Mouse (Mus musculus): ENCODE measurements around the gene Rcbtb2. TPM values are rescaled to one million over a fixed set of nuclear protein-coding genes. Genes with fewer than 3 reads are reported as not detected.

Gene Rcbtb2
- polyA plus RNA-seq, 1 experiment from 2014 or later: 44.0 TPM

DNA sequence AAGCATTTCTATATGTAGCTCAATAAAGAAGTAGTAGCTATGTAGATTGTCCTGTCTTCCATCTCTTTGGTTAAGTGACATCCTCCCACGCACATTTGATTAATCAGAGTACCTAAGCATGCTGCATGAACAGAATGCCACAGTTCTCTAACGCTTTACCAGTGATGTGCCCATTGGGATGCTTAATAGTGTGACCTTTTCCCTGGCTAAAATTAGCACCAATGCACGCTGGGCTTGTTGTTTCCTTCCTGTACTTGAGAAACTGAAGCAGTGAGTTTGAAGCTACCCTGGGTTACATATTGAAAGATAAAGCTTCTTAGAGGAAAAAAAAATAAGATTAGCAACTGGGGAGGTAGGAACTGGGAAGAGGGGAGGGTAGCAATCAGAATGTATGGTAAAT is 81.2 kb downstream of the Rcbtb2 start:
- 67% methylated on average over 3 of the region's 3 CpGs for WGBS
- no peaks in the 10 kb centered on the region for H3K27me3 ChIP-seq (ENCODE audit: control insufficient read depth, insufficient read depth, low read length)
- no peak overlapping the region for H3K9ac ChIP-seq (ENCODE audit: low read length)
- TF ChIP-seq CTCF (IDR thresholded peaks at IDR 0.05; ENCODE audit: low read depth): no peak
- TF ChIP-seq EP300 (optimal IDR thresholded peaks at IDR 0.05): no peak
- no peak overlapping the region for H3K27ac ChIP-seq (replicated peaks)
- no peaks in the 10 kb centered on the region for H3K9me3 ChIP-seq (ENCODE audit: control insufficient read depth, low read length)
- DNase-seq (ENCODE audit: low spot score) (no peak), ATAC-seq (ENCODE audit: low FRiP score, low TSS enrichment) (no peak)
- no peaks in the 10 kb centered on the region for H3K36me3 ChIP-seq (ENCODE audit: control insufficient read depth, insufficient read depth, low read length)
- no peak overlapping the region for H3K4me3 ChIP-seq (ENCODE audit: low read depth, low read length)
- H3K4me1 ChIP-seq (replicated peaks; ENCODE audit: control insufficient read depth, insufficient read depth): no peaks in the 10 kb centered on the region
- H3K4me2 ChIP-seq (replicated peaks; ENCODE audit: low read depth): no peak overlapping the region

DNA sequence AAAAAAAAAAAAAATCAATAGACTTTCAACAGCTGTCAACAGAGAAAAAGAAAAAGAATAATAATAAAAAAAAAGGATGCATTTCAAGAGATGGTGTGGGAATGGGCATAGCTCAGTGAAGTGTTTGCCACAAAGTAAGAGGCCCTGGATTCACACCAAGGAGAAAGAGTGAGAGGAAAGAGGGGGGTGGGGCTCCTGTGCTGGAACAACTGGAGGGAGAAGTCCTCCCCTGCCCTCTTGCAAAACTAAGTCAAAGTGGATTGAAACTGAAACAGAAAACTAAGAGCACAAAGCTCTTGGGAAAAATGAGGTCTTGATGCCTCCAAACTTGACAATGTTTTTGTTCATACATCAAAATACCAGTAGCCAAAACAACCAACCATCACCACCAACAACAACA is 86.4 kb downstream of the Rcbtb2 start:
- H3K9me3 ChIP-seq (ENCODE audit: control insufficient read depth, low read length): no peaks in the 10 kb centered on the region
- no peak for TF ChIP-seq CTCF (IDR thresholded peaks at IDR 0.05; ENCODE audit: low read depth)
- TF ChIP-seq EP300 (optimal IDR thresholded peaks at IDR 0.05): no peak
- H3K9ac ChIP-seq (ENCODE audit: low read length): no peak overlapping the region
- no peak overlapping the region for H3K4me2 ChIP-seq (replicated peaks; ENCODE audit: low read depth)
- H3K4me1 ChIP-seq (replicated peaks; ENCODE audit: control insufficient read depth, insufficient read depth): no peaks in the 10 kb centered on the region
- no peaks in the 10 kb centered on the region for H3K27me3 ChIP-seq (ENCODE audit: control insufficient read depth, insufficient read depth, low read length)
- no peak overlapping the region for H3K27ac ChIP-seq (replicated peaks)
- DNase-seq (ENCODE audit: low spot score) (no peak), ATAC-seq (ENCODE audit: low FRiP score, low TSS enrichment) (no peak)
- no peaks in the 10 kb centered on the region for H3K36me3 ChIP-seq (ENCODE audit: control insufficient read depth, insufficient read depth, low read length)
- no peak overlapping the region for H3K4me3 ChIP-seq (ENCODE audit: low read depth, low read length)

DNA sequence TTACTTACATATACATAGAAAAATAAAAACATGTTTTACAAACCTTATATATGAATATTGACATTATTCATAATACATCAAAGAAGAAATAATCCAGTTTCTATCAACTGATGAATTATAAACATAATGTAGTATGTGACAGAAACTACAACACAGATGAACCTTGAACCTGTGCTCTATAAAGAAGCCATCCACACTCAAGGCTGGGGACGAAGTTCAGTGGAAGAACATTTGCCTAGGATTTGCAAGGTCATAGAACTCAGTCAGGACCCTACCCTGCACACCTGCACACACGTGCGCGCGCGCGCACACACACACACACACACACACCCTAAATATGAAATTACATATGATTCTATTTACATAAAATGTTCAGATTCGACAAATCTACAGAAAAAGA is 87.4 kb downstream of the Rcbtb2 start:
- DNase-seq (ENCODE audit: low spot score) (no peak), ATAC-seq (ENCODE audit: low FRiP score, low TSS enrichment) (no peak)
- 90% methylated on average over 8 of the region's 8 CpGs for WGBS
- H3K4me1 ChIP-seq (replicated peaks; ENCODE audit: control insufficient read depth, insufficient read depth): no peaks in the 10 kb centered on the region
- H3K27me3 ChIP-seq (ENCODE audit: control insufficient read depth, insufficient read depth, low read length): no peaks in the 10 kb centered on the region
- H3K36me3 ChIP-seq (ENCODE audit: control insufficient read depth, insufficient read depth, low read length): no peaks in the 10 kb centered on the region
- H3K4me3 ChIP-seq (ENCODE audit: low read depth, low read length): no peak overlapping the region
- no peak overlapping the region for H3K9ac ChIP-seq (ENCODE audit: low read length)
- no peak overlapping the region for H3K4me2 ChIP-seq (replicated peaks; ENCODE audit: low read depth)
- H3K27ac ChIP-seq (replicated peaks): no peak overlapping the region
- TF ChIP-seq CTCF (IDR thresholded peaks at IDR 0.05; ENCODE audit: low read depth): no peak
- no peak for TF ChIP-seq EP300 (optimal IDR thresholded peaks at IDR 0.05)
- no peaks in the 10 kb centered on the region for H3K9me3 ChIP-seq (ENCODE audit: control insufficient read depth, low read length)

DNA sequence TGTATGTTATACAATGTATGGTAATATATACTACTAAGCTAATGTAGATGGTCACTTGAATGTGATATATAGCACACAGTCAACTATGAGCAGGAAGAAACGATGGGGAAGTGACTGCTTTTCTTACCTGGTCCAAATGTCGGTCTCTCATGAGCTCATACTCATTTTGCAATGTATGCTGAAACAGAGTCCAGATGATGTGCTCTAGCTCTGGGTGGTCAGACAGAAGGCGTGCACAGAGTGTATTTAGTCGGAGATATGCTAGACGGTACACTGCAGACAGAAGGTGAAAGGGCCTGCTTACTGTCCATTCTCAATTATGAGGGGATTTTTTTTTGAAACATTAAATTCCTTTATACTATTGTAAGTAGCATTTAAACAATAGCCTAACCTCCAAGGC is 88.6 kb downstream of the Rcbtb2 start:
- no peak for DNase-seq (ENCODE audit: low spot score)
- TF ChIP-seq EP300 (optimal IDR thresholded peaks at IDR 0.05): no peak
- no peak for TF ChIP-seq CTCF (IDR thresholded peaks at IDR 0.05; ENCODE audit: low read depth)
- H3K9ac ChIP-seq (ENCODE audit: low read length): no peak overlapping the region
- no peaks in the 10 kb centered on the region for H3K36me3 ChIP-seq (ENCODE audit: control insufficient read depth, insufficient read depth, low read length)
- no peaks in the 10 kb centered on the region for H3K4me1 ChIP-seq (replicated peaks; ENCODE audit: control insufficient read depth, insufficient read depth)
- no peak for ATAC-seq (ENCODE audit: low FRiP score, low TSS enrichment)
- no peaks in the 10 kb centered on the region for H3K27me3 ChIP-seq (ENCODE audit: control insufficient read depth, insufficient read depth, low read length)
- no peak overlapping the region for H3K4me3 ChIP-seq (ENCODE audit: low read depth, low read length)
- no peak overlapping the region for H3K27ac ChIP-seq (replicated peaks)
- H3K9me3 ChIP-seq (ENCODE audit: control insufficient read depth, low read length): no peaks in the 10 kb centered on the region
- H3K4me2 ChIP-seq (replicated peaks; ENCODE audit: low read depth): no peak overlapping the region
- WGBS: 87% methylated on average over 5 of the region's 5 CpGs

DNA sequence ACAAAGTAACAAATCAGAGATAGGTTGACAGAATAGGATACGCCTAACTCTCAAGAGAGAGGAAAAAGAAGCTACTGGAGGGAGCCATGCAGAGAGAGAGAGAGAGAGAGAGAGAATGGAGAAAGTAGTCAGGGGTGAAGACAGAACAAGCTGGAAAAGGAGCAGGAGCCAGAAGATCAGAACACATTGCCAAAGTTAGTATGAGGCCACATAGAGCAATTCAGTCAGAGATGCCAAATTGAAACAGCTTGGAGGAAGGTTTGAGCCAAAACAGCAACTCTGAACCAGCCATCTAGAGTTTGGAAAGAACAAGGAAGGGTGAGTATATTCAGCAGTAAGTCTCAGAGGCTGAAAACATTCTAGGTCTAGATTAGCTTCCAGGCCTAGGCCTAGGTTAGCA is 94.2 kb downstream of the Rcbtb2 start:
- Histone ChIP-seq H3K4me3 (ENCODE audit: low read depth, low read length) (no peak overlapping the region), H3K4me1 (replicated peaks; ENCODE audit: control insufficient read depth, insufficient read depth) (no peaks in the 10 kb centered on the region), H3K4me2 (replicated peaks; ENCODE audit: low read depth) (no peak overlapping the region), H3K27ac (replicated peaks) (no peak overlapping the region), H3K36me3 (ENCODE audit: control insufficient read depth, insufficient read depth, low read length) (no peaks in the 10 kb centered on the region), H3K9ac (ENCODE audit: low read length) (no peak overlapping the region), H3K27me3 (ENCODE audit: control insufficient read depth, insufficient read depth, low read length) (no peaks in the 10 kb centered on the region), H3K9me3 (ENCODE audit: control insufficient read depth, low read length) (no peaks in the 10 kb centered on the region)
- no peak for DNase-seq (ENCODE audit: low spot score)
- TF ChIP-seq EP300 (optimal IDR thresholded peaks at IDR 0.05) (no peak), CTCF (IDR thresholded peaks at IDR 0.05; ENCODE audit: low read depth) (no peak)
- no peak for ATAC-seq (ENCODE audit: low FRiP score, low TSS enrichment)
- 79% methylated on average over 1 of the region's 1 CpGs for WGBS

DNA sequence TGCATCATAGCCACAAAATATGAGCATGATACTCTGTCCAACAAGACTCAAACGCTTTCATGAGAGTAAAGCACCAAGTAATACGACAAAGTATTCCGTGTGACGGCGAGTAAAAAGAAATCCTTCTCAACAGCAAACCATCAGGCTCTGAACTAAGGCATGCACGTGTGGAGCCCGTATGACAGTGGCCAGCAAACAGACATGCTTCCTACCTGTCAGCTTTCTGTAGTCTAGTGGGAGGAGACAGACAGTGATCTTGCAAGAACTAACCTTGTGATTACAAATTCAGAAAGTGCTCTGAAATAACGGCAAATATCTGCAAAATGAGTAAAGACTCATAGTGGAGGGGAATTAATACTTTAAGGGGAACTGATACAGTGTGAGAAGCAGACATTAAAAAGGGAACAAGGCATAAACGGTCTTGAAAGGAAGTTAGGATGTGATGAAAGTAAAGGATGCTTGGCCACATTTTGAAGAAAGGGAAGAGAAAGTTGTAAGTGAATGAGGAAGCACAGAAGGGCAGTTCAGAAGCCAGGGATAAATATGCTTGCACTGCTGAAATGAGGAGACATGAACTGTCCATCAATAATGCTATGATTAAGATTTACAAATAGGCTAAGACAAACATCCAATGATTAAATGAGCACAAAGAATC is 99.6 kb downstream of the Rcbtb2 start:
- ATAC-seq (ENCODE audit: low FRiP score, low TSS enrichment): no peak
- H3K9ac ChIP-seq (ENCODE audit: low read length): no peak overlapping the region
- H3K4me2 ChIP-seq (replicated peaks; ENCODE audit: low read depth): no peak overlapping the region
- no peaks in the 10 kb centered on the region for H3K27me3 ChIP-seq (ENCODE audit: control insufficient read depth, insufficient read depth, low read length)
- no peaks in the 10 kb centered on the region for H3K9me3 ChIP-seq (ENCODE audit: control insufficient read depth, low read length)
- no peaks in the 10 kb centered on the region for H3K4me1 ChIP-seq (replicated peaks; ENCODE audit: control insufficient read depth, insufficient read depth)
- TF ChIP-seq CTCF (IDR thresholded peaks at IDR 0.05; ENCODE audit: low read depth) (no peak), EP300 (optimal IDR thresholded peaks at IDR 0.05) (no peak)
- 78% methylated on average over 9 of the region's 9 CpGs for WGBS
- H3K4me3 ChIP-seq (ENCODE audit: low read depth, low read length): no peak overlapping the region
- no peak overlapping the region for H3K27ac ChIP-seq (replicated peaks)
- DNase-seq (ENCODE audit: low spot score): no peak
- H3K36me3 ChIP-seq (ENCODE audit: control insufficient read depth, insufficient read depth, low read length): no peaks in the 10 kb centered on the region

All from stomach, postnatal 0 days (tissue).